Mouse (Mus musculus): ENCODE data around the gene Usp36. TPM values are rescaled to one million over a fixed set of nuclear protein-coding genes. Genes with fewer than 3 reads are reported as not detected.

Gene Usp36
- total and polyA plus RNA-seq, 2 experiments from 2014 or later, result 13.1 to 13.7 TPM

DNA sequence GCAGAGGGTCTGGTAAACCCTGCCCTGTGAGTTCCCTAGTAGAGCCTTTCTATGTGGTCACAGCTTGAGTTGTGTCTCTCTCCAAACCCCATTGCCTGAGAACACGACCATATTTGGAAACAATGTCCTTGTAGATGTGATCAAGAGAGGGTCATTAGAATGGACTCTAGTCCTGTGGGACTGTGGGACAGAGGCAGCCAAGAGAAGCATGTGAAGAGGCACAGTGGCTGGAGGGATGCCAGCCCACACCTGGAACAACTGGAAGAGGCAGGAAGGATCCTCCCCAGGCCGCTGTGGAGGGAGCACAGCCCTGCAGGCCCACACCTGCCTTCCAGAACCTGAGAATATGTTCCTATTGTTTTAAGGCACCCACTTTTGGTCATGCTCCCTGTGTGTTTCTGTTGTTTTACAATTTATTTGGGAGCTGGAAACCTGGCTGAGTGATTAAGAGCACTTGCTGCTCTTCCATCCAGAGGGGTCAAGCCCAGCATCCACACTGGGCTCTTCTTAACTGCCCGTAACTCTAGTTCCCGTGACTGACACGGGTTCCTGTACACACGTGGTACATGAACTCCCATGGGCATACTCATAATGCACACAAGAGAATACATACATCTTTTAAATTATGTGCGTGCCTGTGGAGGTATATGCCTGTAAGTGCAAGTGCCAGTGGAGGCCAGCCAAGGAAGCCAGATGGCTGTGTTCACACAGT, 36.4 kb downstream of the Usp36 start:
- H3K4me1 ChIP-seq (ENCODE audit: insufficient read depth, low read length), result no peaks in the 10 kb centered on the region
- no peak overlapping the region for H3K9ac ChIP-seq (replicated peaks; ENCODE audit: low read length, poor library complexity, severe bottlenecking)
- peaks cover 13% of the 10 kb centered on the region for H3K36me3 ChIP-seq (ENCODE audit: insufficient read depth, low read length)
- no peak overlapping the region for H3K4me3 ChIP-seq (ENCODE audit: low read depth, low read length)
- no peak for ATAC-seq (ENCODE audit: low FRiP score)
- no peak for TF ChIP-seq CTCF (IDR thresholded peaks at IDR 0.05)
- no peaks in the 10 kb centered on the region for H3K27me3 ChIP-seq (ENCODE audit: insufficient read depth, low read length)
- DNase-seq (ENCODE audit: low spot score), result no peak
- H3K4me2 ChIP-seq (ENCODE audit: low read depth, low read length, poor library complexity, severe bottlenecking), result no peak overlapping the region
- H3K27ac ChIP-seq (ENCODE audit: low read depth, low read length), result no peak overlapping the region
- no peaks in the 10 kb centered on the region for H3K9me3 ChIP-seq (ENCODE audit: low read length)
- 79% methylated on average over 7 of the region's 7 CpGs for WGBS

DNA sequence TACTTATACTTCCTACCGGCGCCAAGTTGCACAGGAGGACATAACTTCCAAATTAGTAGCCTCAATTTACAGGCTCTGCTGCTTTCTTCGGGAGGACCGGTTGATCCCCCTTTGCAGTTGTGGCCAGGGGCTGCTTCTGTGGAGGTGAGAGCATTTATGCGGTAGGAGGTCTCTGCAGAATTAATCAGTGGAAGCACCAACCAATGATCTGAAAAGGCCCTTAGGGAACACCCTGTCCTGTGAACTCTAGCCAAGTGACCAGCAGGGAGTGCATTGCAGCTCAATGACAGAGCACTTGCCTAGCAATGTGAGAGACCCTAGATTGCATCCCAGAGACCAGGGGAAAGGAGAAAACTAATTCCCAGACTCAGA, 41.0 kb downstream of the Usp36 start:
- Histone ChIP-seq H3K9me3 (ENCODE audit: low read length) (no peaks in the 10 kb centered on the region), H3K4me3 (ENCODE audit: low read depth, low read length) (peak overlapping the region; percentile 90), H3K36me3 (ENCODE audit: insufficient read depth, low read length) (no peaks in the 10 kb centered on the region), H3K9ac (replicated peaks; ENCODE audit: low read length, poor library complexity, severe bottlenecking) (peak overlapping the region; percentile 75; the same call in 1 of the 2 replicates), H3K27me3 (ENCODE audit: insufficient read depth, low read length) (no peaks in the 10 kb centered on the region), H3K4me1 (ENCODE audit: insufficient read depth, low read length) (peaks cover 10% of the 10 kb centered on the region; the same call in 1 of the 2 replicates), H3K4me2 (ENCODE audit: low read depth, low read length, poor library complexity, severe bottlenecking) (peak overlapping the region; percentile 84), H3K27ac (ENCODE audit: low read depth, low read length) (peak overlapping the region; percentile 63; the same call in 1 of the 2 replicates)
- 0% methylated on average over 5 of the region's 5 CpGs for WGBS
- DNase-seq (ENCODE audit: low spot score) (peak; percentile 70), ATAC-seq (ENCODE audit: low FRiP score) (peak; percentile 32)
- TF ChIP-seq CTCF (IDR thresholded peaks at IDR 0.05), result no peak; the same call in 1 of the 2 replicates

- Histone ChIP-seq H3K36me3 (ENCODE audit: insufficient read depth, low read length) (no peaks in the 10 kb centered on the region), H3K4me3 (ENCODE audit: low read depth, low read length) (peak within 1 kb of the TSS; percentile 90), H3K9ac (replicated peaks; ENCODE audit: low read length, poor library complexity, severe bottlenecking) (peak within 1 kb of the TSS; percentile 75), H3K9me3 (ENCODE audit: low read length) (no peaks in the 10 kb centered on the region), H3K4me1 (ENCODE audit: insufficient read depth, low read length) (peaks cover 10% of the 10 kb centered on the region; the same call in 1 of the 2 replicates), H3K27ac (ENCODE audit: low read depth, low read length) (peak within 1 kb of the TSS; percentile 63), H3K27me3 (ENCODE audit: insufficient read depth, low read length) (no peaks in the 10 kb centered on the region), H3K4me2 (ENCODE audit: low read depth, low read length, poor library complexity, severe bottlenecking) (peak within 1 kb of the TSS; percentile 84)
- DNase-seq (ENCODE audit: low spot score) (peak; percentile 98), ATAC-seq (ENCODE audit: low FRiP score) (peak; percentile 95)
- WGBS, result under 1% methylated on average over 74 of the region's 86 CpGs
- peak; percentile 9; the same call in 1 of the 2 replicates for TF ChIP-seq CTCF (IDR thresholded peaks at IDR 0.05)
Measured at GRCm38 (mm10) chr11:118248150-118249011, 41.7 kb downstream of the Usp36 start, which contains the start of gene Cyth1. TSS of gene Cyth1 (minus strand) at chr11:118248592.

DNA sequence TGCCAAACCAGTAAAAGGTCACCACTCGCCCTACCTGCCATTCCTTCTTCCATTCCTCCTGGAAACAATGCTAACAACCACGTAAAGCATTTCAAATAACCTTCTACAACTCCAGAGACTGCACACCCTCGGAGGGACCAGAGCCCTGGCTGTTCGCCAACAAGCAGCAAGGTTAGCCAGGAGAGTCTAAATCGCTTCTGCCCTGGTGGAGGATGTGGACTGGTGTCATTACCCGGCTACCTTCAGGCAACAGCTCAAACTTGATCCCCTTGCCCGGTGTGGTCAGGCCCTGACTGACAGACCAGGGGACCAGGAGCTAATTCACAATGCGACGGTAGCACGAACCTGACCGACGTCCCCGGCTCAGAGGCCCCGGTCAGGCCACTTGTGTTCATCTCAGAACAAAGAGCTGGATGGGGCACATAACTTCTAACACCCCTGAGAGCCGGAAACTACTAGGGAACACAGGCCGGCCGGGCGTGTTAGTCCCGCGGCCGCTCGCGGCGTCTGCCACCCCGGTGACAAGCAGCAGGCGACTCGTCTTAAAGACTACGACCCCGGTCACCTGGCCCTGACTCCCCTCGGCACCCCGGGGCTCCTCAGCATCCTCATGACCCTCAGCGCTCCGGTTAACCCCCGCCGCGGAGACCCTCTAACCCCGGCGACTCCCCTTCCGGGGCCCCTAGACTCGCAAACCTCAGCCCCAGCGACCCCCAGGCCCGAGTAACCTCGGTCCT, 42.5 kb downstream of the Usp36 start:
- no peak for ATAC-seq (ENCODE audit: low FRiP score)
- 2% methylated on average over 41 of the region's 43 CpGs for WGBS

DNA sequence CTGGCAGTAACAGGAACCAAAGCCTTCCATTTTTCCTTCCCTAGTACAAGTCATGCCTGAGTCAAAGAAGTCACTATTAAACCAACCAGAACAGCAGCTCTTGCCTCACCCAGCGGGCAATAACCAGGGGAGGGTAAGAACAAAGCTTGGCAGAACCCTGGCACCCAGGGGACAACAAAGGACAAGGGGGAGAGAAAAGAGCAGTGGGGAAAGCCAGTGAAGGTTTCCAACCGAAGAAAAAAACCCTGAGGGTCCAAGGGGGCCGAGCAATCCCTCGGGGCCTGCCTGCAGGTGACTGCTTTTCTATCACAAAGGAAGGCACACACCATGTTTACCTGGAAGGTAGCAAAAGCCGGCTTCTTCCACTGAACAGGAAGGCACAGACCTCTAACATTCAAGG, 43.3 kb downstream of the Usp36 start:
- ATAC-seq (ENCODE audit: low FRiP score), result no peak
- no peaks in the 10 kb centered on the region for H3K36me3 ChIP-seq (ENCODE audit: insufficient read depth, low read length)
- no peak for TF ChIP-seq CTCF (IDR thresholded peaks at IDR 0.05)
- peak overlapping the region; percentile 84 for H3K4me2 ChIP-seq (ENCODE audit: low read depth, low read length, poor library complexity, severe bottlenecking)
- no peaks in the 10 kb centered on the region for H3K27me3 ChIP-seq (ENCODE audit: insufficient read depth, low read length)
- no peak overlapping the region for H3K27ac ChIP-seq (ENCODE audit: low read depth, low read length)
- WGBS, result 47% methylated on average over 5 of the region's 5 CpGs
- DNase-seq (ENCODE audit: low spot score), result no peak
- H3K4me3 ChIP-seq (ENCODE audit: low read depth, low read length), result peak overlapping the region; percentile 90
- peaks cover 10% of the 10 kb centered on the region; the same call in 1 of the 2 replicates for H3K4me1 ChIP-seq (ENCODE audit: insufficient read depth, low read length)
- no peaks in the 10 kb centered on the region for H3K9me3 ChIP-seq (ENCODE audit: low read length)
- 0 out of 2 replicates have a peak overlapping the region, but pooled peaks have one; percentile 5 for H3K9ac ChIP-seq (replicated peaks; ENCODE audit: low read length, poor library complexity, severe bottlenecking)

More for the DNA sequence above, 42.5 kb downstream of the Usp36 start:
- H3K4me3 ChIP-seq (ENCODE audit: low read depth, low read length), result peak overlapping the region; percentile 90
- H3K27ac ChIP-seq (ENCODE audit: low read depth, low read length), result peak overlapping the region; percentile 57; the same call in 1 of the 2 replicates
- H3K27me3 ChIP-seq (ENCODE audit: insufficient read depth, low read length), result no peaks in the 10 kb centered on the region
- peaks cover 10% of the 10 kb centered on the region; the same call in 1 of the 2 replicates for H3K4me1 ChIP-seq (ENCODE audit: insufficient read depth, low read length)
- no peaks in the 10 kb centered on the region for H3K9me3 ChIP-seq (ENCODE audit: low read length)
- H3K4me2 ChIP-seq (ENCODE audit: low read depth, low read length, poor library complexity, severe bottlenecking), result peak overlapping the region; percentile 84
- peak; percentile 27 for DNase-seq (ENCODE audit: low spot score)
- H3K36me3 ChIP-seq (ENCODE audit: insufficient read depth, low read length), result no peaks in the 10 kb centered on the region
- peak overlapping the region; percentile 75 for H3K9ac ChIP-seq (replicated peaks; ENCODE audit: low read length, poor library complexity, severe bottlenecking)
- TF ChIP-seq CTCF (IDR thresholded peaks at IDR 0.05), result no peak; the same call in 1 of the 2 replicates

Data from midbrain, postnatal 0 days (tissue).